Mouse (Mus musculus) forebrain, embryonic 14.5 days (tissue): ENCODE results near the gene Sf3a1. TPM values are rescaled to one million over a fixed set of nuclear protein-coding genes. Genes with fewer than 3 reads are reported as not detected.

Experiments used
- ATAC-seq: fragments of 200-750 bp; cut with Nextera tagmentation; 2 replicates; pipeline ENCODE4 v1.8.0; 2017; ENCODE audit warnings: mild to moderate bottlenecking, moderate library complexity
- DNase-seq: peaks from one replicate; pipeline ENCODE4 v3.0.0-alpha.2; 2015; ENCODE audit warnings: low spot score
- H3K27ac ChIP-seq: fragments of 300-500 bp; sonication (generic); 2 replicates; pipeline ENCODE4 v1.5.1; 2014; ENCODE audit warnings: low read depth, mild to moderate bottlenecking, control low read depth, low read length, moderate library complexity
- H3K27me3 ChIP-seq: fragments of 300-500 bp; sonication (generic); replicated peaks from 2 replicates; pipeline ENCODE4 v1.6.1; 2014; ENCODE audit warnings: low read length, control low read depth, mixed read lengths; ENCODE audit not compliant: control insufficient read depth, insufficient read depth
- H3K36me3 ChIP-seq: fragments of 300-500 bp; sonication (generic); 2 replicates; pipeline ENCODE4 v1.6.1; 2014; ENCODE audit warnings: low read length, control low read depth; ENCODE audit not compliant: control insufficient read depth, insufficient read depth
- H3K4me1 ChIP-seq: fragments of 300-500 bp; sonication (generic); 2 replicates; pipeline ENCODE4 v1.6.1; 2014; ENCODE audit warnings: antibody characterized with exemption, low read length, control low read depth; ENCODE audit not compliant: control insufficient read depth, insufficient read depth
- H3K4me2 ChIP-seq: fragments of 300-500 bp; sonication (generic); 2 replicates; pipeline ENCODE4 v1.6.1; 2014; ENCODE audit warnings: mild to moderate bottlenecking, control low read depth, low read length
- H3K4me3 ChIP-seq: fragments of 300-500 bp; sonication (generic); 2 replicates; pipeline ENCODE4 v1.5.1; 2014; ENCODE audit warnings: low read depth, low read length, control low read depth
- H3K9ac ChIP-seq: fragments of 300-500 bp; sonication (generic); 2 replicates; pipeline ENCODE4 v1.6.1; 2014; ENCODE audit warnings: mild to moderate bottlenecking, low read length, control low read depth, moderate library complexity
- H3K9me3 ChIP-seq: fragments of 300-500 bp; sonication (generic); replicated peaks from 2 replicates; pipeline ENCODE4 v1.6.1; 2016; ENCODE audit warnings: low read length, control low read depth, mixed read lengths; ENCODE audit not compliant: control insufficient read depth
- WGBS: fragments of 180-500 bp; shearing (Covaris S2); extraction: QIAGEN DNeasy Blood & Tissue Kit; methylation state at CpG from one replicate; pipeline ENCODE4 v1.1.7; 2014; 5-methylcytosine and 5-hydroxymethylcytosine counted together
- polyA plus RNA-seq: library from polyadenylated mRNA; unstranded; fragments of >200 nt; fragmentation: Nextera tagmentation; extraction: Ambion mirVana; gene quantifications from 2 replicates; pipeline ENCODE4 v1.2.1, GENCODE M21; 2014

The Sf3a1 gene
- polyA plus RNA-seq, 1 experiment from 2014 or later = 51.5 TPM

GRCm38 (mm10) chr11:4220443-4221400 is 60.6 kb downstream of the Sf3a1 start:
- WGBS = 47% methylated on average over 28 of the region's 28 CpGs
- no peak for ATAC-seq

DNA sequence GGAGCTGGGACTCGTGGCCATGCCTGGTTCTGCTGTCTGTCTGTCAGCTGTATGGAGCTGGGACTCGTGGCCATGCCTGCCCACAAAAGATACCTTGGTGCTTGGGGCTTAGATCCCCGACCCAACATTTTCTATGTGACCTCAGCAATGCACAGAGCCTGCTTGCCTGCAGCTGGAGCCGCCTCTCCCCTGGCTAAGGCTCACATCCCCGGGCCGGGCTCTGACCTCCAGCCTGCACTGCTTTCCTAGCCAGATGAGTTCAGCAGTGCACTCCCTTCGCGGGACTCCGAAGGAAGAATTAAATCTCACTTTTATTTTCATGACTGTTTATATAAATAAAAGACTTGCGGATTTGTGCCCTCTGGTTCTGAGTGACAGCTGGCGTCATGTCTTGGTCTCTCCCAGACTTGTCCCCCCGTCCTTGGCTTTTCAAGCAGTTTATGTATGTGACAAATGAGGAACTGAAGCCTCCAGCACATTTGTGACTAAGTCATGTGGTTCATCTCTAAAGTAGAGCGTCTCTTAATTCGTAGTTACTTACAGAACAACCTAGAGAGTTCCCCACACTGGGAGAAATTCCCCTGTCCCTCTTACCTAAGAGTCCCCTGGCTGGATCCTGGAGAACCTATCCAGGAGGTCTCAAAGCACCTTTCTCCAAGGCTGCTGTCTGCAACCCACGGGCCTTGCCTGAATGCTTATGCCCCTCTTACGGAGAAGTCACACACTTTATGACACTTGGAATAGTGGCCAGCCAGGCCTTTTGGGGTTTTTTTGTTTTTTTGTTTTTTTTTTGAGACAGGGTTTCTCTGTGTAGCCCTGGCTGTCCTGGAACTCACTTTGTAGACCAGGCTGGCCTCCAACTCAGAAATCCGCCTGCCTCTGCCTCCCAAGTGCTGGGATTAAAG is 62.1 kb downstream of the Sf3a1 start:
- WGBS = 73% methylated on average over 17 of the region's 17 CpGs
- Histone ChIP-seq H3K36me3 (no peaks in the 10 kb centered on the region), H3K9me3 (no peaks in the 10 kb centered on the region)

More at GRCm38 (mm10) chr11:4220443-4221400, 60.6 kb downstream of the Sf3a1 start:
- Histone ChIP-seq H3K9ac (no peak overlapping the region), H3K36me3 (no peaks in the 10 kb centered on the region), H3K27me3 (peaks cover 8% of the 10 kb centered on the region; the same call in 1 of the 2 replicates), H3K27ac (no peak overlapping the region), H3K4me1 (no peaks in the 10 kb centered on the region), H3K9me3 (no peaks in the 10 kb centered on the region), H3K4me2 (no peak overlapping the region), H3K4me3 (no peak overlapping the region)
- peak; percentile 56 for DNase-seq

GRCm38 (mm10) chr11:4223393-4224188 is 63.4 kb downstream of the Sf3a1 start:
- Histone ChIP-seq H3K4me1 (no peaks in the 10 kb centered on the region), H3K36me3 (no peaks in the 10 kb centered on the region), H3K9me3 (no peaks in the 10 kb centered on the region), H3K27me3 (peaks cover 4% of the 10 kb centered on the region; the same call in 1 of the 2 replicates), H3K4me3 (no peak overlapping the region), H3K4me2 (no peak overlapping the region), H3K27ac (no peak overlapping the region), H3K9ac (no peak overlapping the region)
- no peak for ATAC-seq
- no peak for DNase-seq
- WGBS = 33% methylated on average over 5 of the region's 7 CpGs

More for the DNA sequence above, 62.1 kb downstream of the Sf3a1 start:
- no peak for DNase-seq
- Histone ChIP-seq H3K4me3 (no peak overlapping the region), H3K4me2 (no peak overlapping the region), H3K4me1 (no peaks in the 10 kb centered on the region), H3K9ac (no peak overlapping the region), H3K27me3 (peaks cover 8% of the 10 kb centered on the region; the same call in 1 of the 2 replicates), H3K27ac (no peak overlapping the region)
- ATAC-seq = no peak

DNA sequence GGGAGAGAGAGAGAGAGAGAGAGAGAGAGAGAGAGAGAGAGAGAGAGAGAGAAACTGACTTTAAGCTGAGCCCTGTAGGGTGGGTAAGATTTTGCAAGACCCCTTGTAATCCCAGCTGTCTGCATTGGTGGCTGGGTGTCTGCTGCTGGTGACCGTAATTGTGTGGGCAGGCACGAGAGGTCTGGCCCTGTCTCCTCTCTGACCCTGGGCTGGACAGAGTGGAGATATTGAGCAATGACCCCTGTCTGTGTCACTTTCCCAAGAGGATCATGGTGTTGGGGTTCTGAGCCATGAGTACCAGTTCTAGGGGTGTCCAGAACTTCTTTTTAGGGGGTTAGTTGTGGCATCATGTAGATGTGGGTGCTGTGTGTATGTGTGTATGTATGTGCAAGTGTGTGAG is 64.1 kb downstream of the Sf3a1 start:
- Histone ChIP-seq H3K9ac (no peak overlapping the region), H3K9me3 (no peaks in the 10 kb centered on the region), H3K4me2 (no peak overlapping the region), H3K4me3 (no peak overlapping the region), H3K27me3 (peaks cover 1% of the 10 kb centered on the region; the same call in 1 of the 2 replicates), H3K27ac (no peak overlapping the region), H3K4me1 (no peaks in the 10 kb centered on the region), H3K36me3 (no peaks in the 10 kb centered on the region)
- WGBS = 50% methylated on average over 2 of the region's 2 CpGs
- DNase-seq = no peak
- ATAC-seq = no peak

DNA sequence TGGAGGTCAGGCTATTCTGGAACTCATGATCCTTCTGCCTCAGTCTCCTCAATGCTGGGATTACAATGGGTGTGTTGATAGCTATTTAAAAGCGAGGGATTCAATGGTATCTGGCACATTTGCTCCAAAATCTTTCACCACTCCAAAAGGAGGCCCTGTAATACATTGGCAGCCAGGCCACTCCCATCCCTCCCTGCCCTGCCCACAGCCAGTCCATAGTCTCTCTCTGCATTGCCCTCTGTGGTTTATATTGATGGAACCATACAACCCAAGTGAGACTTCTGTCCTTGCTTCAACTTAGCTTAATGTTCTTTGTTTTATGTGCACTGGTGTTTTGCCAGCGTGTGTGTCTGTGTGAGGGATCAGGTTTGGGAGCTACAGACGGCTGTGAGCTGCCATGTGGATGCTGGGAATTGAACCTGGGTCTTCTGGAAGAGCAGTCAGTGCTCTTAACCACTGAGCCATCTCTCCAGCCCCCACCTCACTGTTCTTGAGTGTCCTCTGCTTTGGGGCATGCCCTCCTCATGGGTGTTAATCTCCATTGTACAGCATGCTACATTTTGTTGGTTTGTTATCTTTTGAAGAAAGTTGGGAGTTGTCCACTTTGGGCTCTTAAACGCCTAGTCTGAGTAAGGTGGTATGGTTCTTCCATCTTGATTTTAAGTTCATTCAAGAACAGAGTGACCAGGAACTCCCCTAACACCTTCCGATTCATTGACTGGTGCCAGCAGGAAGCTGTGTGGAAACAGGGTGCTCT is 66.6 kb downstream of the Sf3a1 start:
- no peak overlapping the region for H3K9ac ChIP-seq
- no peak overlapping the region for H3K4me3 ChIP-seq
- H3K9me3 ChIP-seq = no peaks in the 10 kb centered on the region
- no peak for ATAC-seq
- no peaks in the 10 kb centered on the region for H3K27me3 ChIP-seq
- H3K27ac ChIP-seq = no peak overlapping the region
- no peak for DNase-seq
- H3K4me1 ChIP-seq = no peaks in the 10 kb centered on the region
- H3K36me3 ChIP-seq = no peaks in the 10 kb centered on the region
- WGBS = 72% methylated on average over 5 of the region's 5 CpGs
- no peak overlapping the region for H3K4me2 ChIP-seq

DNA sequence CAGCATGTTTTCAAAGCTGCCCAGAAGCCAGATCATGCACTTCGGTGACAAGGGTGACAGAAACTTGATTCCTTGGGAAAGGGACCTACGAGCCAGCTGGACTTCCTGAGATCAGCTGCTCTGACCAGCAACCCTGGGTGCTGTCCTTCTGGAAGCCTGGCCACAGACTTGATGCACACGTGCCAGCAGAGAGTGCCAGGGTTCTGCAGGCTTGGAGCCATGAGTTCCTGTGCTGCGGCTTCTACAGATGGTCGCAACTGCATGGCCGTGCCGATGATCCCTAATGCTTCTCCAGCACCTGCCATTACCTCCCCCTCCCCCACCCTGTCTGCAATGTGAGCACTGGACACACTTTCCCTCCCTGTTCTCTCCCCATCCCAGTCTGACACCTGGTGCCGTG is 68.3 kb downstream of the Sf3a1 start:
- no peaks in the 10 kb centered on the region for H3K27me3 ChIP-seq
- H3K36me3 ChIP-seq = no peaks in the 10 kb centered on the region
- no peak overlapping the region for H3K9ac ChIP-seq
- H3K4me2 ChIP-seq = no peak overlapping the region
- H3K4me3 ChIP-seq = no peak overlapping the region
- no peak for ATAC-seq
- DNase-seq = no peak
- 46% methylated on average over 8 of the region's 8 CpGs for WGBS
- no peak overlapping the region for H3K27ac ChIP-seq
- no peaks in the 10 kb centered on the region for H3K9me3 ChIP-seq
- H3K4me1 ChIP-seq = no peaks in the 10 kb centered on the region

DNA sequence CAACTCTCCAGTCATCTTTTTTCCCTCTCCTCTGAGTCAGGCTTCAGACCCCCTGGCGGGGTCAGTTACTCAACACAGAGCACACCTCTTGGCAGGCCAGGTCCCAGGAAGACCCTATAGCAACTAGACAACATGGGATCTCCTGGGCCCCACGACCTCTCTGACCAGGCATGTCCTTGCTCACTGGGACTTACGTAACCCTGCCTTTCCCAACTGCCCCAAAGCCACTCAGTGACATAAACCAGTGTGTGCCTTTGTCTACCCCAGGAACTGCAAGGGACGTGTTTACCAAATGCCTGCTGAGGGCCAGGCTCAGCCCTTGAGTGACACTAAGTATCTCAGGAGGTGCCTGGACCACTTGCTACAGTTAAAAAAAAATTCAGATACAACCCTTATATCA is 69.7 kb downstream of the Sf3a1 start:
- Histone ChIP-seq H3K4me1 (no peaks in the 10 kb centered on the region), H3K27ac (no peak overlapping the region), H3K36me3 (no peaks in the 10 kb centered on the region), H3K4me3 (no peak overlapping the region), H3K27me3 (no peaks in the 10 kb centered on the region), H3K4me2 (no peak overlapping the region), H3K9ac (no peak overlapping the region), H3K9me3 (no peaks in the 10 kb centered on the region)
- no peak for DNase-seq
- WGBS = 61% methylated on average over 4 of the region's 4 CpGs
- no peak for ATAC-seq

DNA sequence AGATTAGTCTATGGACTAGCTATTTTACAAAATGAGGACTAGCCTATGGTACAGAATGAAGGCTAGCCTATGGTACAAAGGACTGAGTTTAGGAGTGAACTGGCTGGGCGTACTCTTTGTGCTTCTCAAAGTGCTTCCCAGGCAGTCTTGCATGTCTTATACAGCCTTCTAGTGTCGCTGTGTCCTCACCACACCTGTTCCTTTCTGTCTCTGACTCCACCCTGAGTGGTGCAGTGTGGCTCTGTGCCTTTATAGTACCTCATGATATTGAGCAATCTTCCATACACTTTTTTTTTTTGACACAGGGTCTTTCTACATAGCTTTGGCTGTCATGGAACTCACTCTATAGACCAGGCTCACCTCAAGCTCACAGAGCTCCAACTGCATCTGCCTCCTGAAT is 71.3 kb downstream of the Sf3a1 start:
- no peak for DNase-seq

More for the DNA sequence above, 71.3 kb downstream of the Sf3a1 start:
- H3K4me3 ChIP-seq = no peak overlapping the region
- no peak overlapping the region for H3K9ac ChIP-seq
- H3K4me1 ChIP-seq = no peaks in the 10 kb centered on the region
- no peaks in the 10 kb centered on the region for H3K9me3 ChIP-seq
- no peak overlapping the region for H3K4me2 ChIP-seq
- no peaks in the 10 kb centered on the region for H3K27me3 ChIP-seq
- no peak for ATAC-seq
- WGBS = 85% methylated on average over 2 of the region's 2 CpGs
- no peak overlapping the region for H3K27ac ChIP-seq
- no peaks in the 10 kb centered on the region for H3K36me3 ChIP-seq
